ENCODE assay signal across 8 mouse cellular contexts in the genomic region with DNA sequence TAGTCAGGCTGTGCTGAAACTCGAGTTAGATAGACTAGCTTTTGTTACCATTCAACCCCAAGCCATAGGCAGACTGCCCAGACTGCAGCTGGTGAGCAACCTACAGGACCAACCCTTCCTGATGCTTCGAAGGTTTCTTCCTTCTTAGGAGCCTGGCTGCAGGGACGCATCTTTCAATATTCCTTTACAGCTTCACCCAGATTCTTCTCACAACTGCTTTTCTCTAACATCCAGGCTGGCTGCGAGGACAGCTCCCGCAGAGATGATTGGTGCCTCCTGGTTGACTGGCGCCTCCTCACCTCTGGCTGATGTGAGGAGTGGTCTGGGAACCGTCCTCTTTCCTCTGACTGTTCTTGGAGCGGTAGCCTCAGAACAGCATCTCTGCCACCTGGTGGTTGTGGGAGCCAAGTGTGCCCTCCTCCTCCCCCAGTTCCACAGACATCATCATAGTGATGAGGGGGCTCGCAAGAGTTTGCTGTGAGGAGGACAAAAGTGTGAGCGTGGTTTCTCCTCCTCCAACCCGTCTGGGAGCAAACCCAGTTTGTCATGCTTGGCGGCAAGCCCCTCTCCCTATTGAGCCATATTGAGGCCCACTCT. TPM values are rescaled to one million over a fixed set of nuclear protein-coding genes. Genes with fewer than 3 reads are reported as not detected.
DNase-seq lines count a peak whose midpoint lies in the region; ATAC-seq and TF ChIP-seq lines count a peak whose summit lies in the region.

No protein-coding gene starts in this region.

- H3K9me3 ChIP-seq in limb, embryonic 13.5 days, result no peaks in the 10 kb centered on the region
- no peaks in the 10 kb centered on the region for H3K9me3 ChIP-seq in midbrain, embryonic 12.5 days

- WGBS in heart, adult 2 months, result 3% methylated on average over 12 of the region's 12 CpGs
- 1% methylated on average over 12 of the region's 12 CpGs for WGBS in limb, embryonic 13.5 days
- 2% methylated on average over 12 of the region's 12 CpGs for WGBS in midbrain, embryonic 12.5 days

- H3K4me3 ChIP-seq in heart, adult 2 months, result peak overlapping the region; percentile 61
- peak overlapping the region; percentile 62; the same call in 1 of the 2 replicates for H3K4me3 ChIP-seq in limb, embryonic 13.5 days
- H3K4me3 ChIP-seq in midbrain, embryonic 12.5 days, result peak overlapping the region; percentile 12; the same call in 1 of the 2 replicates

- H3K4me1 ChIP-seq in heart, adult 2 months (ENCODE audit: control insufficient read depth, insufficient read depth, low read length), result peaks cover 6% of the 10 kb centered on the region
- H3K4me1 ChIP-seq in limb, embryonic 13.5 days, result peaks cover 24% of the 10 kb centered on the region
- H3K4me1 ChIP-seq in midbrain, embryonic 12.5 days, result peaks cover 23% of the 10 kb centered on the region

- TF ChIP-seq CTCF in heart, adult 2 months (IDR thresholded peaks at IDR 0.05), result peak; percentile 93

- 0 out of 2 replicates have a peak, but pooled peaks have one; percentile 24 for ATAC-seq in limb, embryonic 13.5 days (ENCODE audit: low FRiP score, low read depth)
- ATAC-seq in midbrain, embryonic 12.5 days (ENCODE audit: low FRiP score, low read depth), result no peak

- peak overlapping the region; percentile 90 for H3K4me2 ChIP-seq in limb, embryonic 13.5 days (replicated peaks)
- peak overlapping the region; percentile 65 for H3K4me2 ChIP-seq in midbrain, embryonic 12.5 days (replicated peaks)

- H3K27ac ChIP-seq in heart, adult 2 months, result peak overlapping the region; percentile 16
- H3K27ac ChIP-seq in limb, embryonic 13.5 days, result no peak overlapping the region
- no peak overlapping the region for H3K27ac ChIP-seq in midbrain, embryonic 12.5 days (replicated peaks)

- no peaks in the 10 kb centered on the region for H3K36me3 ChIP-seq in heart, adult 2 months (ENCODE audit: control insufficient read depth, insufficient read depth, low read length)
- no peaks in the 10 kb centered on the region for H3K36me3 ChIP-seq in limb, embryonic 13.5 days
- no peaks in the 10 kb centered on the region for H3K36me3 ChIP-seq in midbrain, embryonic 12.5 days
- H3K36me3 ChIP-seq in splenic B cell, adult 2 months (ENCODE audit: control insufficient read depth, insufficient read depth, low read length, poor library complexity, severe bottlenecking), result no peaks in the 10 kb centered on the region

- H3K79me2 ChIP-seq in heart, adult 2 months (replicated peaks; ENCODE audit: control insufficient read depth, insufficient read depth, low read length), result no peaks in the 10 kb centered on the region

- intact Hi-C loops in heart, adult 2 months (cut with DNase I), result loop anchor here (1.0 to 10.0 kb wide), 4 partner anchors 113 to 333 kb away; partner anchors contain the start of genes Rps6kl1 and Tmed10

- TF ChIP-seq EP300 in heart, adult 2 months (IDR thresholded peaks at IDR 0.05; ENCODE audit: insufficient read depth, low read depth, low read length), result peak; percentile 87

- peak overlapping the region; percentile 30; the same call in 1 of the 2 replicates for H3K9ac ChIP-seq in heart, adult 2 months (ENCODE audit: low read depth, low read length)
- no peak overlapping the region for H3K9ac ChIP-seq in limb, embryonic 13.5 days
- H3K9ac ChIP-seq in midbrain, embryonic 12.5 days (replicated peaks), result no peak overlapping the region

- peak; percentile 53 to 71 for DNase-seq in urinary bladder, postnatal 4 days (ENCODE audit: low spot score in 2 of 2)
- DNase-seq in urinary bladder, postnatal 25 days (ENCODE audit: low spot score), result no peak
- peak; percentile 92 for DNase-seq in embryo, embryonic 10 days (ENCODE audit: low spot score)
- DNase-seq in heart, adult 2 months, result peak; percentile 75 to 79
- peak; percentile 76 for DNase-seq in kidney, adult 18-20 months
- DNase-seq in splenic B cell, adult 2 months (ENCODE audit: low read depth, low spot score), result peak; percentile 81

- TF ChIP-seq POLR2A in heart, adult 2 months (IDR thresholded peaks at IDR 0.05; ENCODE audit: insufficient read depth, low read depth, low read length), result no peak

- no peaks in the 10 kb centered on the region for H3K27me3 ChIP-seq in heart, adult 2 months (ENCODE audit: control insufficient read depth, insufficient read depth, low read length)
- H3K27me3 ChIP-seq in limb, embryonic 13.5 days, result no peaks in the 10 kb centered on the region
- peaks cover 34% of the 10 kb centered on the region for H3K27me3 ChIP-seq in midbrain, embryonic 12.5 days
- H3K27me3 ChIP-seq in splenic B cell, adult 2 months (ENCODE audit: control insufficient read depth, insufficient read depth, low read length, poor library complexity, severe bottlenecking), result no peaks in the 10 kb centered on the region

RNA-seq across cellular contexts. Expression of gene Fos, which starts 14.0 kb away (rescaled TPM):
- total RNA-seq in heart, adult 2 months (2021), result 1 to 10 TPM; 3.0 to 5.7 TPM
- polyA plus RNA-seq in heart, adult 2 months (2012; rRNA removed), result 9.1 and 12.6 TPM in 2 replicates
- polyA plus RNA-seq in limb, embryonic 13.5 days (2015; fragmentation: Nextera tagmentation; extraction: Ambion mirVana), result 6.1 and 7.2 TPM in 2 replicates
- polyA plus RNA-seq in midbrain, embryonic 12.5 days (2016; fragmentation: Nextera tagmentation; extraction: Ambion mirVana), result 1.1 and 1.7 TPM in 2 replicates

Comparison
In these comparisons a context has a peak if more than half of its experiments do, and no peak if none do; other contexts are left out.
1. H3K4me3 ChIP-seq: peak in every context shown above with its lines; median percentile 62 in limb, embryonic 13.5 days; 61 in heart, adult 2 months; 12 in midbrain, embryonic 12.5 days.